In the genomic region with DNA sequence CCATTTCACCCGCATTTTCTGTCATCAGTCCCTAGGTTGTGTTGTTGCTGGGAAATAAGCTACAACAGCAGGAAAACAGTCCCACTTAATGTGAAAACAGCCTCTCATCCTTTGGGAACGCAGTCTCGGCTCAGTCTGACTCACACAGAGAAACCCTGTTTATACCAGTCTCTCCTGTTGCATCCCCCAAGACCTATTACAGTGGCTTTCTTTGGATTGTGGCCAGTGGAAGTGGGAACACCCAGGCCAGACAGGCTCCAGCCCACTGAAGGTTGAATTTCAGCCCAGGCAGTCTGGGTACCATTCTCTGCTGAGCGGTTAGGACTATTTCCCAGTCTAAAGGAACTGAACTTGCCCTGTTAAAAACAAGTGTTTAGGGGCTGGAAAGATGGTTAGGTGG, we compare ENCODE assay signal across 16 mouse cellular contexts.
"Had no signal": no experiment of that assay in that cellular context is flagged by ENCODE, and none has a peak within 500 bp of the region (broad histone marks: within the 10 kb centered on the region; RNA-seq: fewer than 3 reads in every experiment).

No protein-coding gene starts in this region.

- H3K36me3 ChIP-seq: midbrain, embryonic 13.5 days; neural tube, embryonic 15.5 days had no signal

- H3K4me1 ChIP-seq: neural tube, embryonic 15.5 days had no signal

- H3K9ac ChIP-seq: liver, embryonic 14.5 days; midbrain, embryonic 13.5 days; neural tube, embryonic 15.5 days had no signal

- DNase-seq: kidney, adult 11 months; kidney, adult 9 months; kidney, postnatal 36 days; layer of hippocampus, adult 9-11 months; layer of hippocampus, postnatal 36 days; lung, adult 18-20 months; lung, postnatal 36 days; right cerebral cortex, adult 18-20 months; right cerebral cortex, postnatal 25 days; thymus, adult 2 months; thymus, postnatal 25 days had no signal

- H3K27me3 ChIP-seq: midbrain, embryonic 13.5 days; neural tube, embryonic 15.5 days had no signal

- H3K4me3 ChIP-seq: midbrain, embryonic 13.5 days; myocyte; neural tube, embryonic 15.5 days had no signal

- H3K27ac ChIP-seq: kidney, postnatal 0 days; liver, embryonic 14.5 days; midbrain, embryonic 13.5 days; neural tube, embryonic 15.5 days had no signal

- H3K4me2 ChIP-seq: midbrain, embryonic 13.5 days; neural tube, embryonic 15.5 days had no signal

- ATAC-seq: midbrain, embryonic 13.5 days had no signal

- H3K9me3 ChIP-seq: midbrain, embryonic 13.5 days; neural tube, embryonic 15.5 days had no signal
